Mouse (Mus musculus) C2C12 (cell line): ENCODE results near the gene Rnf11.

Experiments used
- CEBPB ChIP-seq: IDR thresholded peaks from one replicate; pipeline ENCODE4 v1.6.1; 2011; ENCODE audit warnings: low read depth, mild to moderate bottlenecking, control low read depth, moderate library complexity
- CTCF ChIP-seq: IDR thresholded peaks from one replicate; pipeline ENCODE4 v1.5.1; 2011; ENCODE audit not compliant: control insufficient read depth, insufficient read depth, insufficient read length
- FOSL1 ChIP-seq: IDR thresholded peaks from one replicate; pipeline ENCODE4 v1.8.0; 2011; ENCODE audit warnings: mild to moderate bottlenecking, low read length; ENCODE audit not compliant: poor library complexity, insufficient read depth, severe bottlenecking
- MAX ChIP-seq: IDR thresholded peaks from one replicate; pipeline ENCODE4 v1.6.1; 2011; ENCODE audit warnings: mild to moderate bottlenecking, control low read depth
- MYOD1 ChIP-seq: IDR thresholded peaks from one replicate; pipeline ENCODE4 v1.6.1; 2011; ENCODE audit warnings: low read depth; ENCODE audit not compliant: control insufficient read depth, insufficient read length
- MYOG ChIP-seq: IDR thresholded peaks from one replicate; pipeline ENCODE4 v1.6.1; 2011; ENCODE audit not compliant: control insufficient read depth, insufficient read length; ENCODE audit errors: extremely low read depth
- USF1 ChIP-seq: IDR thresholded peaks from one replicate; pipeline ENCODE4 v1.6.1; 2011; ENCODE audit warnings: low read depth, mild to moderate bottlenecking, control low read depth, moderate library complexity

GRCm38 (mm10) chr4:109405415-109405814 lies 79.1 kb downstream of the Rnf11 start:
- no peak for TF ChIP-seq CTCF
- TF ChIP-seq MYOG = no peak
- no peak for TF ChIP-seq USF1
- TF ChIP-seq MYOD1 = no peak
- no peak for TF ChIP-seq MAX
- no peak for TF ChIP-seq FOSL1
- TF ChIP-seq CEBPB = no peak
